Mouse (Mus musculus) thymus, adult 2 months (tissue): Measurements from ENCODE around the gene Slc1a2.

Experiments
- CTCF ChIP-seq: fragments of 200-500 bp; IDR thresholded peaks from 2 replicates; pipeline ENCODE4 v1.5.1; 2012; ENCODE audit warnings: mild to moderate bottlenecking, control low read depth, low read length, moderate library complexity, borderline replicate concordance; ENCODE audit not compliant: control insufficient read depth, poor library complexity, insufficient read depth; ENCODE audit errors: extremely low read depth
- POLR2A ChIP-seq: fragments of 200-500 bp; IDR thresholded peaks from 2 replicates; pipeline ENCODE4 v1.6.1; 2012; ENCODE audit warnings: mild to moderate bottlenecking, low read length, control low read depth, moderate library complexity; ENCODE audit not compliant: control insufficient read depth, poor library complexity, insufficient read depth; ENCODE audit errors: extremely low read depth

DNA sequence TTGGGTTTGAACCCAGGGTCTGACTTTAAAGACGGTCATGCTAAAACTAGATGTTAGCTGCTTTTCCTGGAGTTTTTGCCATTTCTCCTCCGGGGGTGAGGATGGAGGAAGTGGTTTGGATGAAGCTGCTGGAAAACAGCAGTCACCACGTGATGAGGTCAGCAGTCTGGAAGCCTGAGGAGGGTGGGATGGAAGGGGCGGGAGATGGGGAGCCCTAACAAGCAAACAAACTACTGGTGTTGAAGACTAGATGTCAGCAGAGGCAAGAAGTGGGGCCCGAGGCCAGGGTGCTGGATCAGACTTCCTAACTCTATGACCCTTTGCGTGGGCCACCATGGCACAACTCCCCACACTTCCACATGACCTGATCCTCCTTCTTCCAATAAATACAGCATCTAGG, 146.8 kb downstream of the Slc1a2 start:
- TF ChIP-seq CTCF (no peak), POLR2A (no peak)
